Mouse (Mus musculus) embryonic fibroblast, embryonic 13.5 days (primary cell): ENCODE results near the gene Akr1b10.

ENCODE experiments used
- CTCF ChIP-seq: IDR thresholded peaks from 2 replicates; pipeline ENCODE4 v1.5.1; 2011; ENCODE audit warnings: mild to moderate bottlenecking, control low read depth, low read length, moderate library complexity, borderline replicate concordance; ENCODE audit not compliant: insufficient read depth
- POLR2A ChIP-seq: IDR thresholded peaks from 2 replicates; pipeline ENCODE4 v1.6.1; 2011; ENCODE audit warnings: low read depth, mild to moderate bottlenecking, control low read depth, low read length, moderate library complexity

GRCm38 (mm10) chr6:34346096-34346898 lies 37.7 kb upstream of the Akr1b10 start:
- TF ChIP-seq CTCF (peak; percentile 82), POLR2A (no peak)
